Mouse (Mus musculus) cerebellum, adult 11 months (tissue): Measurements from ENCODE around the gene Scgb1a1.
"Not testable (repeated sequence)": the region's sequence is repeated elsewhere in the genome, so short reads cannot be mapped to it uniquely, and the experiment has no call there.

Source experiments
- DNase-seq: peaks from one replicate; pipeline ENCODE4 v3.0.0; 2022

The Scgb1a1 gene

GRCm38 (mm10) chr19:9087821-9088220, at the start of gene Scgb1a1:
TSS of gene Scgb1a1 (minus strand) at chr19:9087958.
- DNase-seq, result no peak

GRCm38 (mm10) chr19:9137159-9137558, 49.4 kb upstream of the Scgb1a1 start:
- no peak for DNase-seq

GRCm38 (mm10) chr19:9135512-9136331, 48.0 kb upstream of the Scgb1a1 start, which contains the start of gene Asrgl1:
TSS of gene Asrgl1 (minus strand) at chr19:9135636.
- DNase-seq, result peak; percentile 89

- DNase-seq, result peak; percentile 59
These were observed 47.2 kb upstream of the Scgb1a1 start for GRCm38 (mm10) chr19:9134746-9135511.

GRCm38 (mm10) chr19:9129996-9130395, 42.2 kb upstream of the Scgb1a1 start:
- no peak for DNase-seq

- peak; percentile 49 for DNase-seq
These were observed 40.9 kb upstream of the Scgb1a1 start for GRCm38 (mm10) chr19:9128499-9129194.

- not testable (repeated sequence) for DNase-seq
These were observed 36.2 kb upstream of the Scgb1a1 start for GRCm38 (mm10) chr19:9123986-9124385.

GRCm38 (mm10) chr19:9122390-9122789, 34.6 kb upstream of the Scgb1a1 start:
- DNase-seq, result no peak

- no peak for DNase-seq
These were observed 32.1 kb upstream of the Scgb1a1 start for GRCm38 (mm10) chr19:9119655-9120425.

GRCm38 (mm10) chr19:9117275-9117674, 29.5 kb upstream of the Scgb1a1 start:
- no peak for DNase-seq

- DNase-seq, result no peak
These were observed 28.5 kb upstream of the Scgb1a1 start for GRCm38 (mm10) chr19:9116268-9116667.

GRCm38 (mm10) chr19:9112043-9112442, 24.3 kb upstream of the Scgb1a1 start:
- peak; percentile 86 for DNase-seq

GRCm38 (mm10) chr19:9110182-9110869, 22.6 kb upstream of the Scgb1a1 start:
- DNase-seq, result peak; percentile 42

GRCm38 (mm10) chr19:9108536-9108935, 20.8 kb upstream of the Scgb1a1 start:
- no peak for DNase-seq

- DNase-seq, result no peak
These were observed 19.6 kb upstream of the Scgb1a1 start for GRCm38 (mm10) chr19:9107379-9107755.

GRCm38 (mm10) chr19:9106751-9107378, 19.1 kb upstream of the Scgb1a1 start:
- DNase-seq, result no peak

GRCm38 (mm10) chr19:9106096-9106495, 18.3 kb upstream of the Scgb1a1 start:
- no peak for DNase-seq

GRCm38 (mm10) chr19:9105101-9105685, 17.4 kb upstream of the Scgb1a1 start:
- DNase-seq, result no peak

- no peak for DNase-seq
These were observed 16.2 kb upstream of the Scgb1a1 start for GRCm38 (mm10) chr19:9103986-9104385.

GRCm38 (mm10) chr19:9101062-9101457, 13.3 kb upstream of the Scgb1a1 start:
- DNase-seq, result no peak
